Mouse (Mus musculus): ENCODE measurements around the gene Hist1h2an. TPM values are rescaled to one million over a fixed set of nuclear protein-coding genes. Genes with fewer than 3 reads are reported as not detected.
"Not testable (repeated sequence)": the region's sequence is repeated elsewhere in the genome, so short reads cannot be mapped to it uniquely, and the experiment has no call there.

Gene Hist1h2an
- total RNA-seq (2021), result 1 to 10 TPM; 1.0 to 2.1 TPM

- peak; percentile 77 to 86 for DNase-seq
- intact Hi-C loops (cut with DNase I), result loop anchor here (10.0 kb wide), 5 partner anchors 48 to 1898 kb away; partner anchors contain the start of genes Hist1h2ac, Hist1h2ai, Hist1h2ap and Hist1h2bc
Measured at GRCm38 (mm10) chr13:21786899-21787629, at the start of gene Hist1h2an, which contains the start of gene Hist1h2bp. Gene Hist1h2an (minus strand): TSS chr13:21787218. Gene Hist1h2bp (plus strand): TSS chr13:21787461.

GRCm38 (mm10) chr13:21833461-21833860 lies 46.4 kb upstream of the Hist1h2an start, which contains the start of the genes Hist1h2ap and Hist1h2br:
Gene Hist1h2ap (minus strand): TSS chr13:21833507.
Gene Hist1h2br (plus strand): TSS chr13:21833743.
- intact Hi-C loops (cut with DNase I), result loop anchor here (10.0 kb wide), 1 partner anchor 49 kb away; the partner anchor contains the start of genes Hist1h1b, Hist1h2an, Hist1h2bp and Hist1h3i
- not testable (repeated sequence) for DNase-seq

- peak in 1 of 2 experiments; percentile 44 for DNase-seq
- intact Hi-C loops (cut with DNase I), result loop anchor here (10.0 kb wide), 1 partner anchor 47 kb away; the partner anchor contains the start of genes Hist1h1b, Hist1h2an, Hist1h2bp and Hist1h3i
Measured at GRCm38 (mm10) chr13:21831418-21832394, 44.7 kb upstream of the Hist1h2an start, which contains the start of gene Hist1h4n. Gene Hist1h4n (minus strand): TSS chr13:21832196.

- DNase-seq, result no peak
Measured at GRCm38 (mm10) chr13:21830344-21830743, 43.3 kb upstream of the Hist1h2an start.

GRCm38 (mm10) chr13:21828511-21828910 lies 41.5 kb upstream of the Hist1h2an start:
- no peak for DNase-seq
- intact Hi-C loops (cut with DNase I), result loop anchor here (10.0 kb wide), 5 partner anchors 114 to 1916 kb away; partner anchors contain the start of genes Hist1h1e, Hist1h2ac, Hist1h2ag and Hist1h2ai

More at GRCm38 (mm10) chr13:21830344-21830743, 43.3 kb upstream of the Hist1h2an start:
- intact Hi-C loops (cut with DNase I), result loop anchor here (10.0 kb wide), 1 partner anchor 46 kb away; the partner anchor contains the start of genes Hist1h1b, Hist1h2an, Hist1h2bp and Hist1h3i

- intact Hi-C loops (cut with DNase I), result loop anchor here (10.0 kb wide), 5 partner anchors 105 to 1925 kb away; partner anchors contain the start of genes Hist1h1e, Hist1h2ac, Hist1h2ag and Hist1h2ai
Measured at GRCm38 (mm10) chr13:21820082-21820890, 33.3 kb upstream of the Hist1h2an start.

GRCm38 (mm10) chr13:21812092-21812491 lies 25.1 kb upstream of the Hist1h2an start:
- intact Hi-C loops (cut with DNase I); DNase-seq: not testable (repeated sequence)

More at GRCm38 (mm10) chr13:21820082-21820890, 33.3 kb upstream of the Hist1h2an start:
- not testable (repeated sequence) for DNase-seq

GRCm38 (mm10) chr13:21811539-21811938 lies 24.5 kb upstream of the Hist1h2an start, which contains the start of gene Hist1h4m:
Gene Hist1h4m (plus strand): TSS chr13:21811746.
- DNase-seq, result peak; percentile 45 to 49
- intact Hi-C loops (cut with DNase I), result not testable (repeated sequence)

GRCm38 (mm10) chr13:21811074-21811473 lies 24.1 kb upstream of the Hist1h2an start:
- intact Hi-C loops (cut with DNase I); DNase-seq: not testable (repeated sequence)

GRCm38 (mm10) chr13:21810073-21810472 lies 23.1 kb upstream of the Hist1h2an start, which contains the start of the genes Hist1h2bq and Hist1h2ao:
Gene Hist1h2bq (minus strand): TSS chr13:21810197.
Gene Hist1h2ao (plus strand): TSS chr13:21810465.
- intact Hi-C loops (cut with DNase I), result not testable (repeated sequence)

GRCm38 (mm10) chr13:21803058-21803457 lies 16.0 kb upstream of the Hist1h2an start:
- intact Hi-C loops (cut with DNase I); DNase-seq: not testable (repeated sequence)

More at GRCm38 (mm10) chr13:21810073-21810472, 23.1 kb upstream of the Hist1h2an start, which contains the start of the genes Hist1h2bq and Hist1h2ao:
- DNase-seq, result not testable (repeated sequence)

- DNase-seq; intact Hi-C loops (cut with DNase I): not testable (repeated sequence)
Measured at GRCm38 (mm10) chr13:21797163-21797562, 10.1 kb upstream of the Hist1h2an start.

GRCm38 (mm10) chr13:21795584-21795983 lies 8.6 kb upstream of the Hist1h2an start:
- no peak for DNase-seq
- intact Hi-C loops (cut with DNase I), result no loop called here

GRCm38 (mm10) chr13:21790601-21791283 lies 3.7 kb upstream of the Hist1h2an start:
- DNase-seq, result no peak
- intact Hi-C loops (cut with DNase I), result no loop called here

- intact Hi-C loops (cut with DNase I), result loop anchor here (10.0 kb wide), 5 partner anchors 45 to 1895 kb away; partner anchors contain the start of genes Hist1h2ac, Hist1h2ai, Hist1h2ap and Hist1h2bc
- no peak for DNase-seq
Measured at GRCm38 (mm10) chr13:21789925-21790324, 2.9 kb upstream of the Hist1h2an start.

GRCm38 (mm10) chr13:21787760-21788593 lies 959 bp upstream of the Hist1h2an start:
- no peak for DNase-seq
- intact Hi-C loops (cut with DNase I), result loop anchor here (10.0 kb wide), 5 partner anchors 47 to 1897 kb away; partner anchors contain the start of genes Hist1h2ac, Hist1h2ai, Hist1h2ap and Hist1h2bc

All from heart, postnatal 36 days (tissue).